Mouse (Mus musculus) E14TG2a.4 (cell line): Measurements from ENCODE around the gene Arhgap6.

Experiments used
- CTCF ChIP-seq: conservative IDR thresholded peaks from 2 replicates; pipeline ENCODE4 v1.5.1; 2014; ENCODE audit warnings: low read length
- NANOG ChIP-seq: IDR thresholded peaks from 2 replicates; pipeline ENCODE4 v1.6.1; 2014; ENCODE audit warnings: borderline replicate concordance, low read length, mixed read lengths
- POU5F1 ChIP-seq: IDR thresholded peaks from 2 replicates; pipeline ENCODE4 v1.6.1; 2014; ENCODE audit warnings: low read length, borderline replicate concordance

DNA sequence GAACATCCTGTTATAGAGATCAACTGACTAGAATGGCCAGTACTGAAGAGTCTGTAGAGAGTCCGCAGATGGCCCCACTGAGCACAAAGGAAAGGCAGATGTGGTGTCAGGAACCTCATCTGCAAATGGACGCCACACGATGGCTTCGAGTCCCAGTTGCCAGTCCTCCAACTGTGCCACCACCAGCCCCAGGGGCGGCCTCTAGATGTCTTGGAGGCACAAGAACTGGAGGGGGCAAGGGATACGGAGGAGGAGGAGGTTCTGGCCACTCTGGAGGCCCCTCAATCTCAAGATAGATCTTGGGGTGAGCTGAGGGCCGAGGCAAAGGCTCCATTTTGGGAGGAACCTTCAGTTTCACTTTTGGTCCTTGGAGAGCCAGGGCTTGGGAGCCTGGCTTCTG is 344.9 kb downstream of the Arhgap6 start:
- TF ChIP-seq CTCF = no peak
- TF ChIP-seq POU5F1 = no peak
- TF ChIP-seq NANOG = no peak
